Mouse (Mus musculus): ENCODE results near the gene Gpr26.

GRCm38 (mm10) chr7:132015933-132016332 is 49.7 kb downstream of the Gpr26 start:
- TF ChIP-seq GATA1 (IDR thresholded peaks at IDR 0.05; ENCODE audit: borderline replicate concordance, low read length) (no peak), FLI1 (IDR thresholded peaks at IDR 0.05; ENCODE audit: low read length) (no peak)
